Mouse (Mus musculus) urinary bladder, postnatal 4 days (tissue): Measurements from ENCODE around the gene Add3.

ENCODE experiments used
- DNase-seq, 2 experiments: peaks; one replicate each; pipeline ENCODE4 v3.0.0; 2021 to 2022; ENCODE audit warnings: low spot score in 2 of 2

Gene Add3

GRCm38 (mm10) chr19:53191867-53192487 lies 51.7 kb downstream of the Add3 start:
- no peak for DNase-seq

- DNase-seq = no peak
These were observed 52.9 kb downstream of the Add3 start for GRCm38 (mm10) chr19:53193190-53193589.

GRCm38 (mm10) chr19:53193964-53194582 lies 53.8 kb downstream of the Add3 start:
- DNase-seq = no peak

GRCm38 (mm10) chr19:53194751-53195520 lies 54.7 kb downstream of the Add3 start:
- DNase-seq = no peak

- DNase-seq = no peak
These were observed 56.7 kb downstream of the Add3 start for GRCm38 (mm10) chr19:53196961-53197360.

GRCm38 (mm10) chr19:53197766-53198165 lies 57.5 kb downstream of the Add3 start:
- no peak for DNase-seq

GRCm38 (mm10) chr19:53198706-53199572 lies 58.7 kb downstream of the Add3 start:
- no peak for DNase-seq

- DNase-seq = no peak
These were observed 59.5 kb downstream of the Add3 start for GRCm38 (mm10) chr19:53199711-53200110.

GRCm38 (mm10) chr19:53202116-53202515 lies 61.9 kb downstream of the Add3 start:
- no peak for DNase-seq

GRCm38 (mm10) chr19:53206986-53207385 lies 66.7 kb downstream of the Add3 start:
- DNase-seq = no peak

- DNase-seq = no peak
These were observed 68.6 kb downstream of the Add3 start for GRCm38 (mm10) chr19:53208830-53209229.

- no peak for DNase-seq
These were observed 70.0 kb downstream of the Add3 start for GRCm38 (mm10) chr19:53210251-53210650.

- DNase-seq = no peak
These were observed 75.1 kb downstream of the Add3 start for GRCm38 (mm10) chr19:53215352-53215751.

GRCm38 (mm10) chr19:53216761-53217538 lies 76.7 kb downstream of the Add3 start:
- DNase-seq = no peak

GRCm38 (mm10) chr19:53217837-53218236 lies 77.6 kb downstream of the Add3 start:
- DNase-seq = no peak

- DNase-seq = no peak
These were observed 79.1 kb downstream of the Add3 start for GRCm38 (mm10) chr19:53219305-53219704.

GRCm38 (mm10) chr19:53221186-53221585 lies 80.9 kb downstream of the Add3 start:
- peak in 1 of 2 experiments; percentile 11 for DNase-seq

GRCm38 (mm10) chr19:53225249-53226070 lies 85.2 kb downstream of the Add3 start:
- peak in 1 of 2 experiments; percentile 10 for DNase-seq

- DNase-seq = no peak
These were observed 86.4 kb downstream of the Add3 start for GRCm38 (mm10) chr19:53226651-53227050.
